Mouse (Mus musculus): ENCODE measurements around the gene Pld5. TPM values are rescaled to one million over a fixed set of nuclear protein-coding genes. Genes with fewer than 3 reads are reported as not detected.

Pld5 gene
- total RNA-seq, 2 experiments from 2014 or later, result not detected

DNA sequence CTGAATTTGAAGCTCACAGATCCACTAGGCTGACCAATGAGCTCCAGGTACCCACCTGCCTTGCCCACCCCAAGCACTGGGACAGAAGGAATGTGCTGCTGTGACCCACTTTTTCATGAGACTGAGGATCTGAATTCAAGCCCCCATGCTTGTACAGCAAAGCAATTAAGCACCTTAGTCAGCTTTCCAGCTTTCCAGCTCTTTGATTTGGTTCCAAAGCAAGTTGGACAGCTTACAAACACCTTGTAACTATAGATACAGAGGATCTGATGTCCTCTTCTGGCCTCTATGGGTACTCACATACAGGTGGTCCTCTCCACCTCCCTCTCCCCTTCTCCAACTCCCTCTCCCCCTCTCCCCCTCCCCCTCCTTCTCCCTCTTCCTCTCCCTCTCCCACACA lies 210.6 kb downstream of the Pld5 start:
- ATAC-seq (replicated peaks; ENCODE audit: low FRiP score, poor library complexity, severe bottlenecking), result no peak

DNA sequence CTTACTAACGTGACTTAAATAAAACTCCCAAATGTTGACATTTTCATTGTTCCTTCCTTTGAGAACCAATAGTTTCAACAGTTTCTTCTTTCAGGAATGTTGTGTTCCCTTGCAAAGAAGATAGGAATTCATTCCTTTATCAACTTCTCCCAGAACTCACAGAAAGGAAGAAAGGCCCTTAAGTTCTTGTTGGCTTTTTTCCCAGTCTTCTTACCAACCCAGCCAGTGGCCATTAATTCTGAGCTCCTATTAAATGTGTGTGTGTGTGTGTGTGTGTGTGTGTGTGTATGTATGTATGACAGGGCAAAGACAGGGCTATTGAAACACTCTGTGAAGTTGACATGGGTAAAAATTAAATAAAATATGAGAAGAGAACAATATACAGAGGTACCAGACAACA lies 221.5 kb downstream of the Pld5 start:
- ATAC-seq (replicated peaks; ENCODE audit: low FRiP score, poor library complexity, severe bottlenecking), result no peak

DNA sequence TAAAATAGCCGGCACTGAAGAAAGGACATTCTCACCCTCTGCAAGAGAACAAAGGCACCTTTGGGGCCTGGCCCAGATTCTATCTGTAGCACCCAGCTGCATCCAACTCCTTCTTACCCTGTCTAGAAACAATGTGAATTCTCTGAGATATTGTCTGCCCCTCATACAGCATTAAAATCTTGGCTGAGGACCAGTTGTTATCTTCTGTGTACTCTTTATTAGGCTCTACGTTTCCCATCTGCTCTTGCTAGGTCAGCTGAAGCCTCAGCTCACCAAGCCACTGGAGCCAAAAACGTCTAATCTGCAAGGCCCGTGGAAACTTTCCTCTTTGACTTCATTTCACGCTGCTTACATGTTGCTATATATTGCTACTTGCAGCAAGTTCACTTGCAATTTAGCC lies 228.1 kb downstream of the Pld5 start:
- no peak for ATAC-seq (replicated peaks; ENCODE audit: low FRiP score, poor library complexity, severe bottlenecking)

DNA sequence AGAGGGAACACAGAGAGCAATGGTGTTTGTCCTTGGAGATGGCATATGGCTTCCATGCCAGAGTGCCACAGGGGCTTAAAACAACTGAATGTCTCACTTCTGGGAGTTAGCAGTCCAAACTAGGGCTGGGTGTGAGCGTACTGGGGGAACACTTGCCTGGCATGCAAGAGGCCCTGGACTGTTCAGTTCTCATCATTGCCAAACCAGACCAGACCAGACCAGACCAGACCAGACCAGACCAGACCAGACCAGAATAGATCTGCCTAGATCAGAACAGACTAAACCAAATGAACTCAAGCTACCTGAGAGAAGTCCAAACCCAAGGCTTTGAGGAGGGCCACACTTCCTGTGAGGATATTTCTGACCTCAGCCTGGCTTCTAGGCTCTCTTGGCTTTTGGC lies 228.7 kb downstream of the Pld5 start:
- no peak for ATAC-seq (replicated peaks; ENCODE audit: low FRiP score, poor library complexity, severe bottlenecking)

DNA sequence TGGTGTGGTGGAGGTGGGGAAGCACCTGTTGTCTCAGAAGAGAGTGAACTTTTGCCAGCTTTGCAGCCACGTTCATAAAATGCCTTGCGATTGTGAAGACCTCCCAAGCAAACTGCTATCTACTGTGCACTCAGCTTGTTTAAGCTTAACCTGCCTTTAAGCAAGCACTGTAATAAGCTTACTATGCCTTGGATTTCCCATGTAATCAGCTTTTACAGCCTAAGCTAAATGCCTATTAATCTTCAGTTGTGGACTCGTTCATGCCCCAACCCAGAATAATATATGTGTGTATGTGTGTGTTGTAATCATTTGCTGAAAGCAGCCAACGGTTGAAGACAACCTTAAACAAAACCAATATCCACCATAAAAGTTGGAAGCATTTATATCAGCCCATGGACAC lies 232.1 kb downstream of the Pld5 start:
- no peak for ATAC-seq (replicated peaks; ENCODE audit: low FRiP score, poor library complexity, severe bottlenecking)

DNA sequence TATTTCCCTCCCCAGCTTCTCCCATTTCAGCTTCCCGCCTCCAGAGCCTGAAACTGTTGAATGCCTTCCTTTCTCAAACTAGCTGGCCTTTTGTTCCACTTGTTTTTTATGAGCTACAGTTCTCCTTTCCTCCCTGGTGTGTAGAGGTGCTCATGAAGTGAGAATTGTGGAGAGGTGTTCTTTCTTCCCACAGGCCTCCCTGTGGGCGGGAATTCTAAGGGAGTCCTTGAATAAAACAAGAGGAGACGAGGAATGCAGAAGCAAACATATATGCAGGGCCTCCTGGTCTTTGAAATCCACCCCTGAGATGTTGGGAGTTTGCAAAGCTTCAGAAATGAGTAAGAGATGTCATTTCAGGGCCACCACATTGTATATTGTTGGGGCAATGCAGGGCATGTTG lies 235.2 kb downstream of the Pld5 start:
- no peak for ATAC-seq (replicated peaks; ENCODE audit: low FRiP score, poor library complexity, severe bottlenecking)

DNA sequence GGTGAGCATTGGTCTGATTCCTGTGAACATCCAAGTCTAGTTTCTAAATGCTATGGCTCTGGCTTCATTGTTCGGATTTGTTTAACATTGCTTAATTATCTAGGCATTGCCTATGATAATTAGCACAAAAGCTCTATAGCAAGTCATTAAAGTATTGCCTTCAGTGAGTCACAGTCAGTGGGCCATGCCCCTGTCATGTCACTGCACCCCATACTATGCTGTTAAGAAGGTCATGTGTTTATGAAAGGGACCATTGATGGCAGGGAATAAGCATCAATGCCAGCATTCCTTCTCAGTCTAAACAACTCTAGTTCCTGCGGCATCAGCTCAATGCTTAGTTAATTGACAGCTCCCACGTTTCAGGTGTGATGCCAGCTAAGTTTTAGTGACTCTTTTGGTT lies 239.1 kb downstream of the Pld5 start:
- no peak for ATAC-seq (replicated peaks; ENCODE audit: low FRiP score, poor library complexity, severe bottlenecking)

DNA sequence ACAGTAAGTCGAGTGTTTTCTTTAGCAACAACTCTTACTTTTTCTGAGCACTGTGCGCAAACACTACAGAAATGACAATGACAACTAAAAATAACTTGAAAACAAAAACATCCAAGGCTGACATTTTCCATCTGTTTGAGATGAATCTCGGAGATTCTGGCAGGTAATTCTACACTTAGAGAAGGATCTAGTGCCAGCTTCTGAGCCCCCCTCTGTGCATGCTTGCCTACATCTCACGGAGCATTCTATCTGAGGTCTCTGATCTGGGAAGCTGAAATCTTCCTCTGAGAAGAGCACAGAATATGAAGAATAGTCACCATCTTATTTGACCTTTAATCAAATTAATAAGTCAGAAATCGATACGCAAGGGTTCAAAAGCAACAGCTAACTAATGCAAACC lies 240.4 kb downstream of the Pld5 start:
- ATAC-seq (replicated peaks; ENCODE audit: low FRiP score, poor library complexity, severe bottlenecking), result no peak

DNA sequence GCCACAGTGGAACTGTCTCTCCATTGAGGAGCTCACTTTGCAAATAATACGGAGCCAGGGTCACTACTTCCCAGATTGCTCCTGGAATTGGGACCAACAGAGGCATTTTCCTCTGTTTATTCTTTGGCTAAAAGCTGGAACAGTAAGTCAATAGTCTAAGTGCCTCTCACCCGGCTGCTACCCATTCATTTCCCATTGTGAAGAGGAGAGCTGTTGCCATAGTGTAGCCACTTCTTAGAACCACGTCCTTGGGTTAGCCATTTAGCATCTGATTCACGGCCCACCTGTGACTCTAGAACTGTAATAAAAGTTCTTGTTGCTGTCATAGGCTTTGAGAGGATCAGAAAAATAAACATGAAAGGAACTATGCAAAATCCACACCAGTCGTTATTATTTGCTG lies 241.4 kb downstream of the Pld5 start:
- no peak for ATAC-seq (replicated peaks; ENCODE audit: low FRiP score, poor library complexity, severe bottlenecking)

DNA sequence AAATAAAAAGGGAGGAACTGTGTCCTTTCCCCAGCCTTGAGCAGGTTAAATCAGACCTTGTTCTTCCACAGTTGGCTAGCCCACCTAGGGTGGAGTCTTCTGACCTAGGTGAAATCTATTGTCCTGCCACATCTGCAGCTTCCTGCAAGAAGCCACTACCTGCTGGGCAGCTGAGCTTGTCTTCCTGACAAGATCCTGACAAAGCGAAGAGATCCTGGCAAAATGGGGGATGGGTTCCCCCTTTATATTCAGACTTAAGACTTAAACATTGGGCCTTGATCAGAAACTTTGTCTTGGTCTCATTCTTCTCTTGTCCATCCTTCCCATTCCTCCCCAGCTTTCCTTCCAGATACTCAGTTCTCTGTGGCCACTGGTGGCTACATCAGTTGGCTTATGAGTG lies 246.0 kb downstream of the Pld5 start:
- ATAC-seq (replicated peaks; ENCODE audit: low FRiP score, poor library complexity, severe bottlenecking), result no peak

DNA sequence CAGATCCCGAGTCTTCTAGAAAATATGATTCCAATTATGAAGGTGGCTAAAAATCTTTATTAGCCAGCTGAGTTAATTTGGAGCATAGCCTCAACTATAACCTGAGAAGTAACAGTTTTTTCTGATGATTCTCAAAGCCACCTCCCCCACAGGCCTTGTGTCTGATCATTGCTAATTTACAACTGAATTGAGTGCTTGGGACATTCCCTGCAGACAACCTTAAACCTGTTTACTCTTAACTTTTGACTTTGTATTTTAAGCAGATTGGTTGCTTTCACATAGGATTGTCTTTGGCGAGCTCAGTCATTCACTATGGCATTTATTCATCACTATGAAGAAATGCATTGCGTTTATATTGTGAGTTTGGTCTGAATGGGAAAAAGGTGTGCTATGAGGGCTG lies 246.7 kb downstream of the Pld5 start:
- ATAC-seq (replicated peaks; ENCODE audit: low FRiP score, poor library complexity, severe bottlenecking), result no peak

DNA sequence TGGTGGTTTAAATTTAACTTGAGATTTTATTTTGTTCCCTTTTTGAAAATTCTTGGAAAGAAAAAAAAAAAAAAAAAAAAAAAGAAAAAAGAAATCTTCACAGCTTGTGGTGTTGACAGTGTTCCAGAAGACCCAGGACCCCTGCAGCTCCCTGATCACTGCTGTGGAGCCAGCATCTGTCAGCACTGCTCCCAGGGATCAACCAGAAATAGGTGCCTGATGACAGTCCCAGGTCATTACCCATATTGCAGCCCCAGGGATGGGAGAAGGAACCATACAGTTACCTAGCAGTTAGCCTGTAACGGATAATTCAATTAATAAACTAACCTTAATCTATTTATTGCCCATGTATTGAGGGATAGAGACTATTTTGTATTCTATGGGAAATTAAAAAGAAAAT lies 250.6 kb downstream of the Pld5 start:
- no peak for ATAC-seq (replicated peaks; ENCODE audit: low FRiP score, poor library complexity, severe bottlenecking)

DNA sequence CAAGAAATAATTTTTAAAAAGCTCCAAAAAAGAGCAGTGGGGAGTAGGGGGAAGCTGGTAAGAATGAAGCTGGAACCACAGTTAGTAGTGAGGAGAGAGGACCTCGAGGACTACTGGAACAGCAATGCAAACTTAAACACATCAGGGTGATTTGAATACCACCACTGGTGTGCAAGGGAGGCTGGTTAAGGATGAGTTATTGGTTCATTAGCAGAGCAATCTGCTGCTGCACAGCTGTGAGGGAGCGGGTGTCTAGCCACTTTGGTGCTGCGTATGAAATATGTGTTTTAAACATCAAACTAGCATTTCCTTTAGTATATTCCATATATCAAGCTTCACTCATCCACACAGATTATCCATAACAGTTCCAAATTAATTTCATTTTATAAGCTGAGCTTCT lies 256.6 kb downstream of the Pld5 start:
- ATAC-seq (replicated peaks; ENCODE audit: low FRiP score, poor library complexity, severe bottlenecking), result no peak

DNA sequence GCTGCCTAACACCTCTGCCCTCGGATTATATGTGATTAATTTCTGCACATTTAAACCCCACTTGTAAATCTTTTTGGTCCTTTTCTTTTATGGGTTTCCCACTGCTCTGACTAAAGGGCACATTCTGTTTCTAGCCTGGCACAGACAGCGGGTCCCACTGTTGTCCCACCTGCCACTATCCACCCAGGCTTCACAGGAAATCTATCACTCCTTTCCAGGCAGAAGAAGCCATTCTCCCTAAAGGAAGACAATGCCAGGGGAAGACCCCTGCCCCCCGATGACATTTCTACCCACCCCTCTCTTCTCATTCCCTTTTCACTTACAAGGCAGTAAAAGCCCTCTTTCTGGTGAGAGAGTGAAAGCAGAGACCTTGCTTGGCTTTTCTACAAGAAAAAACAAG lies 259.0 kb downstream of the Pld5 start:
- no peak for ATAC-seq (replicated peaks; ENCODE audit: low FRiP score, poor library complexity, severe bottlenecking)

DNA sequence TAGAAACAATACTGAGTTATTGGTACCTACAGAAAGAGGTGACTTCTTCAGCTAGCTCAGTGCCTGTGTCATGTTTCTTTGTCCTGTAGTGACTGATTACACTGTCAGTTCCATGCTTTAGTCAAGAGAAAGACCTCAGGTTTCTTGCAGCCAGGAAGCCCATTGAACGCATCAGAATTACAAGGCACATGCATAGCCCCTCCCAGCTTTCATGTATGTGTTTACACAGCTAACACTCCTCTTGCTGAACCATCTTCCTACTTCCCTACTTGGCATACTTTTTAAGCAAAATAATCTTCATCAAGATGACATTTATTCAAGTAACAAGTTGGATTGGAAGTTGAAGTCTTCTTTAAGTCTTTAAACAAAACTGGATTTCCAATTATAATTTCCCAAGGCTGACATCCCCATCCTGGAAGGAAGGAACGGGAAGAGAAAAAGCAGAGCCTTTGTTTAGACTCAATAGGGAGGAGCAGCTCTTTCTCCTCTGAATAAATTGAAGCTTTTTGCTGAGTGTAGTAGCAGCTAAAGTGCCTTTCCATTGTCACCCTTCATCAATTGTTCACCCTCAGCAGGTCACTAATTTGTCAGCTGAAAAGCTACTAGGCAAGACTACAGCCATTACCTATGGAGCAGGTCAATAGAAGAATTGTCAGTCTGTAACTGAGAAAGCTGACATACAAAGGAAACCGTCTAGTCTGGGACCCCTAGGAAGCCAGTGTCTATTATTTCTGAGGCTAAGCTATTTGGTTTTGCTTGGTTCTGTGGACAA lies 261.4 kb downstream of the Pld5 start:
- no peak for ATAC-seq (replicated peaks; ENCODE audit: low FRiP score, poor library complexity, severe bottlenecking)

DNA sequence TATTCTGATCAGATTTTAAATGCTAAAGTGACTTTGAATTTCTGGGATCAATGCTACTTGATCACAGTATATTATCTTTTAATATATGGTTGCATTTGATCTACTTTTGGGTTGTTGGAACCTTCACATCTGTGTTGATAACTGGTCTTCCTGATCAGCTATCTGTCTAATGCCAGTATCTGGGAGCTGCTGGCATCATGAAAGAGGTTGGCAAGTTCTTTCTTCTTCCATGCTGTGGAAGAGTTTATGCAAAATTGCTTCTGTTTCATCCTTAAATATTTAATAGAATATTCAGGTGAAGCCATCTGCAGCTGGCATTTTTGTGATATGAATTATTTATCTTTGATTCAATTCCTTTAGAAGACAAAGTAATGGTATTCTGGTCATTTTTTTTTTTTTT lies 263.6 kb downstream of the Pld5 start:
- ATAC-seq (replicated peaks; ENCODE audit: low FRiP score, poor library complexity, severe bottlenecking), result no peak

DNA sequence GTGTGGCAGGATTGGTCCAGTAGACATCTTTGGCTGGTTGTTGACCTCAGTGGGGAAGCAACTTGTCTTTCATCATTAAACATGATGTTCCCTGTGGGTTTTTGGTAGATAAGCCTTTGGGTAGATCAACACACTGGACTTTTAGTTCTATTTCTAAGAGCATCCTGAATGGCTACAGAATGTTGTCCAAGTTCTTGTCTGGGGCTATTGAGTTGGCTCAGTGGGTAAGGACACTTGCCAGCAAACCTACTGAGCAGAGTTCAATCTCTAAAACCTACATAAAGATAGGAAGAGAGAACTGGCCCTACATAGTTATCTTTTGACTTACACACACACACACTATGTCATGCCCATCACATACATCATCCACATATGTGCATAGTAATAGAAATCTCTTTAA lies 264.0 kb downstream of the Pld5 start:
- no peak for ATAC-seq (replicated peaks; ENCODE audit: low FRiP score, poor library complexity, severe bottlenecking)

DNA sequence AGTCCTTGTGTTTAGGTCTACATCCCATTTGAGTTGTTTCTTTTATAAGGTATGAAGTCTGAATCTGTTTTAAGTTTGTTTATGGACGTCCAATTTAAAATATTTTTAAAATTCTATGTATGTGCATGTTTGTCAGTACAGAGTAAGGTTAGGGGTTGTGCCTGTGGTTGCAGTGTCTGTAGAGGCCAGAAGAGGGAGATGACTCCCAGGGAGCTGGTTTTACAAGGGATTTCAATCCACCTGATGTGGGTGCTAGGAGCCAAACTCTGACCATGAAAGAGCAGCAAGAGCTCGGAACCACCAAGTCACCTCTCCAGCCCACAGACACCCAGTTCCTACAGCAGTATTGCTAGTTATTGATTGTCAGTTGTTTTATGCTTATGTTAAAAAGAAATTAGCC lies 266.7 kb downstream of the Pld5 start:
- no peak for ATAC-seq (replicated peaks; ENCODE audit: low FRiP score, poor library complexity, severe bottlenecking)

DNA sequence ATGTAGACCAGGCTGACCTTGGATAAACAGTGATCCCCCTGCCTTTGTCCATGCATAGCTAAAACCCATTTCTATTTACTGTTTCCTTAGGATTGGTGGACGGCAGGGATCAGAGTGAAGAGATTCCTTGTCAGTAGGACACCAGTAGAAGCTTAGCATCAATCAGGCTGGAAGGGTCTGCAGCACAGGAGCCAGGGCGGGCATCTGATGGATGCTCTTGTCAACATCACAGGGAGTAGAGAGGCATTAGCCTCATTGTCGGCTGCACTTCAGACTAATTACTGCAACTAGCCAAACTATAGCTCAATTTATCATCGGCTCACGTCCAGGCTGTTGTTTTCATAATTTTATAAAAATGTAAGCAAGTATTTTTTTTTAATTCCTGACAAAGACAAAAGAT lies 274.5 kb downstream of the Pld5 start:
- no peak for ATAC-seq (replicated peaks; ENCODE audit: low FRiP score, poor library complexity, severe bottlenecking)

DNA sequence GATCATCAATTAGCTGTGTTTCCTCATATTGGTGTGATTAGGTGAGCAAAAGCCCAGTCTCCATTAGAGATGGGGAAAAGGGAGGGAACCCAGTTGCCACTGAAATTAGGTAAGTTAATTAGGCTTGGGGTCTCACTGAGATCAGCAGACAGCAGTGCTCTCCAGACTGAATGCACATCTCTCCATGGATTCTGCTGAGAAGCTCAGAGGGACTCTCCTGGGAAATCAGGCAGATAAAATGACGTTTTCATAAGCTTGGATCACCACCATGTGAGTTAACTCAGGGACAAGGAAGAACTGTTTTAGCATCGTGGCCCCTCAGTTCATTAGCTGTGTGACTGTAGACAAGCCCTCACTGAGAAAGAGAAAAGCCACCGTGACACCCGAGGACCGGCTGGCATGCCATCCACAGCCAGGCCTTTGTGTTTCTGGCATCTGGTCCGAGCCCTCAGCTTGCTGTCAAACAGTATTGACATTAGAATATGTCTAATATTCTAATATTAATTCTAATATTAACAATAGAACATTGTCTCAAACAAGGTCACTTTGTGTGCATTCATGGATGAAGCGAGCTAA lies 277.9 kb downstream of the Pld5 start:
- ATAC-seq (replicated peaks; ENCODE audit: low FRiP score, poor library complexity, severe bottlenecking), result no peak

DNA sequence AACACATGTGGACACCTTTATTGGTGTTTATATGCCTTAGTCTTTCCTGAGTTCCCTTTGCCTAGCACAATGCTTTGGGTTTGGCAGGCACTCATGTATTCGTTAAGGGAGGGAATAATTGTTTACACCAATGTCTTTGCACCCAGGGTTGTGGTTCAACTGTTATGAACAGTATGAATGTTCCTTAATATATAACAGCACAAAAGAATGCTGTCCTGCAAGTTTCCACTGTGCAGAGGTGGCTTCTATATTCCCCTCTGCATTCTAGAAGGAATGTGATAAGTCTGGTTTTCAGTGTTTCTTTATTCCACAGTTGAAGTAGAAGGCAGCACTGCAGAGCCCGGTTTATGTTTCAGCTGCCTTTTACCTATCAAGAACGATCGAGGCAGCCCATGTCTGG lies 286.2 kb downstream of the Pld5 start:
- no peak for ATAC-seq (replicated peaks; ENCODE audit: low FRiP score, poor library complexity, severe bottlenecking)

DNA sequence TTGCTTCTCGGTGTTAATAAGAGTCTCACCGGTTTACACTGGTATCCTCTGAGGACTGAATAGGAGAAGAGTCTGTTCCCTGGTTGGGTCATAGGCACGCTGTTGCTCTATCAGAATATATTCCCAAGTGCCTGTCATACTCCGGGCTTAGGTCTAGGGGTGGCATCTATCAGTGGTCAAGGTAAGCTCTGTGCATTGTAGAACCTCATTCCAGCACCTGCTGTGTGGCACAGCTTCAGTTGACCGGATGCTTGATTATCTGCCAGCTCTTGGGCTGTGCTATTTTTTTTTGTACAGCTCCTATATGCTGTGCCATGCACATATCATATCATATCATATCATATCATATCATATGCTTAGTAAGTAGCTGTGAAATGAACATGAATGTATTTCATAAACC lies 286.7 kb downstream of the Pld5 start:
- no peak for ATAC-seq (replicated peaks; ENCODE audit: low FRiP score, poor library complexity, severe bottlenecking)

Measured in erythroblast, adult 5-6 weeks (primary cell).